Mouse (Mus musculus) mature B cell (primary cell): ENCODE data around the gene Flg2.

Experiments used
- in situ Hi-C: fragments of 300-500 bp; cut with MboI; formaldehyde crosslinking; loops from 2 replicates; pipeline ENCODE4 v1.14.3; 2019

Gene Flg2

GRCm38 (mm10) chr3:93196978-93197377 is at the start of gene Flg2:
Flg2 (plus strand) TSS chr3:93197278.
- in situ Hi-C loops, result no loop called here

- in situ Hi-C loops, result no loop called here
These were observed 34.6 kb upstream of the Flg2 start for GRCm38 (mm10) chr3:93162502-93162901.

GRCm38 (mm10) chr3:93162996-93163592 is 34.0 kb upstream of the Flg2 start:
- in situ Hi-C loops, result no loop called here

- in situ Hi-C loops, result no loop called here
These were observed 16.2 kb upstream of the Flg2 start for GRCm38 (mm10) chr3:93180856-93181255.

GRCm38 (mm10) chr3:93201955-93202354 is 4.9 kb downstream of the Flg2 start:
- in situ Hi-C loops, result no loop called here

GRCm38 (mm10) chr3:93202499-93202898 is 5.4 kb downstream of the Flg2 start:
- in situ Hi-C loops, result no loop called here
